Mouse (Mus musculus) MEL (cell line): ENCODE results near the gene 1700023F06Rik. TPM values are rescaled to one million over a fixed set of nuclear protein-coding genes. Genes with fewer than 3 reads are reported as not detected.

Experiments used
- DNase-seq: peaks from one replicate; pipeline ENCODE4 v3.0.0; 2011; ENCODE audit warnings: low read depth, low spot score
- H3K27ac ChIP-seq: 2 replicates; pipeline ENCODE4 v1.5.1; 2012; ENCODE audit warnings: low read depth, mild to moderate bottlenecking, control low read depth, low read length, moderate library complexity; ENCODE audit not compliant: control insufficient read depth
- H3K27me3 ChIP-seq, 2 experiments: fragments of 150-350 bp in 1 of 2; sonication (generic) in 1 of 2; 2 replicates each; pipeline ENCODE4 v1.6.1; 2012; ENCODE audit warnings: low read length in 2 of 2, mild to moderate bottlenecking in 2 of 2, improper control_type of control experiment in 1 of 2, moderate library complexity in 1 of 2; ENCODE audit not compliant: insufficient read depth in 2 of 2, control insufficient read depth in 1 of 2
- H3K36me3 ChIP-seq, 2 experiments: 2 replicates each; pipeline ENCODE4 v1.6.1; 2012 to 2014; ENCODE audit warnings: low read length in 2 of 2, improper control_type of control experiment in 1 of 2, inconsistent platforms in 1 of 2, mild to moderate bottlenecking in 1 of 2; ENCODE audit not compliant: insufficient read depth in 2 of 2, control insufficient read depth in 1 of 2
- H3K4me1 ChIP-seq, 2 experiments: fragments of 150-350 bp in 1 of 2; sonication (generic) in 1 of 2; 2 replicates each; pipeline ENCODE4 v1.6.1; 2012; ENCODE audit warnings: low read length in 2 of 2, improper control_type of control experiment in 1 of 2, mild to moderate bottlenecking in 1 of 2; ENCODE audit not compliant: insufficient read depth in 2 of 2, control insufficient read depth in 1 of 2
- H3K4me3 ChIP-seq, 2 experiments: fragments of 150-350 bp in 1 of 2; sonication (generic) in 1 of 2; 2 replicates each; pipeline ENCODE4 v1.5.1; 2012; ENCODE audit warnings: low read depth in 2 of 2, low read length in 2 of 2, mild to moderate bottlenecking in 2 of 2, moderate library complexity in 2 of 2, control low read depth in 1 of 2, improper control_type of control experiment in 1 of 2; ENCODE audit not compliant: control insufficient read depth in 1 of 2, insufficient read depth in 1 of 2
- H3K79me2 ChIP-seq: 2 replicates; pipeline ENCODE4 v1.6.1; 2012; ENCODE audit warnings: mild to moderate bottlenecking, low read length, moderate library complexity; ENCODE audit not compliant: control insufficient read depth, poor library complexity, insufficient read depth
- H3K9ac ChIP-seq: 2 replicates; pipeline ENCODE4 v1.6.1; 2012; ENCODE audit warnings: low read depth, mild to moderate bottlenecking, control low read depth, low read length, moderate library complexity; ENCODE audit not compliant: control insufficient read depth, poor library complexity, severe bottlenecking
- H3K9me3 ChIP-seq: fragments of 150-350 bp; sonication (generic); replicated peaks from 2 replicates; pipeline ENCODE4 v1.6.1; 2012; ENCODE audit warnings: mild to moderate bottlenecking, low read length, improper control_type of control experiment, moderate library complexity; ENCODE audit not compliant: insufficient read depth
- BHLHE40 ChIP-seq: IDR thresholded peaks from 2 replicates; pipeline ENCODE4 v1.6.1; 2012; ENCODE audit warnings: low read depth, mild to moderate bottlenecking, inconsistent platforms, low read length, improper control_type of control experiment, borderline replicate concordance
- CHD1 ChIP-seq: IDR thresholded peaks from 2 replicates; pipeline ENCODE4 v1.6.1; 2012; ENCODE audit warnings: low read depth, mild to moderate bottlenecking, inconsistent platforms, low read length, improper control_type of control experiment
- CHD2 ChIP-seq: IDR thresholded peaks from 2 replicates; pipeline ENCODE4 v1.6.1; 2011; ENCODE audit warnings: low read length, improper control_type of control experiment
- CTCF ChIP-seq, 3 experiments: IDR thresholded peaks in 2 of 3; conservative IDR thresholded peaks in 1 of 3; 2 replicates each; pipeline ENCODE4 v1.5.1; 2011 to 2012; ENCODE audit warnings: low read length in 3 of 3, low read depth in 2 of 3, mild to moderate bottlenecking in 2 of 3, improper control_type of control experiment in 1 of 3, inconsistent platforms in 1 of 3, mixed read lengths in 1 of 3, moderate library complexity in 1 of 3; ENCODE audit not compliant: control insufficient read depth in 1 of 3, insufficient read depth in 1 of 3, poor library complexity in 1 of 3, severe bottlenecking in 1 of 3
- ELF1 ChIP-seq: IDR thresholded peaks from 2 replicates; pipeline ENCODE4 v1.6.1; 2014; ENCODE audit warnings: low read depth, mild to moderate bottlenecking, inconsistent platforms, low read length, improper control_type of control experiment, moderate library complexity
- EP300 ChIP-seq, 2 experiments: IDR thresholded peaks; 2 replicates each; pipeline ENCODE4 v1.6.1; 2011; ENCODE audit warnings: improper control_type of control experiment in 2 of 2, low read length in 2 of 2, low read depth in 1 of 2, mild to moderate bottlenecking in 1 of 2
- ETS1 ChIP-seq: IDR thresholded peaks from 2 replicates; pipeline ENCODE4 v1.6.1; 2012; ENCODE audit warnings: low read depth, mild to moderate bottlenecking, inconsistent platforms, low read length, improper control_type of control experiment, moderate library complexity
- GABPA ChIP-seq: IDR thresholded peaks from 2 replicates; pipeline ENCODE4 v1.6.1; 2012; ENCODE audit warnings: low read depth, mild to moderate bottlenecking, inconsistent platforms, low read length, improper control_type of control experiment, moderate library complexity
- GATA1 ChIP-seq: IDR thresholded peaks from 2 replicates; pipeline ENCODE4 v1.6.1; 2011; ENCODE audit warnings: low read depth, low read length, improper control_type of control experiment
- KAT2A ChIP-seq: conservative IDR thresholded peaks from 2 replicates; pipeline ENCODE4 v1.6.1; 2012; ENCODE audit warnings: low read depth, low read length, improper control_type of control experiment, inconsistent platforms
- MAFK ChIP-seq: IDR thresholded peaks from 2 replicates; pipeline ENCODE4 v1.6.1; 2011; ENCODE audit warnings: low read depth, mild to moderate bottlenecking, low read length, improper control_type of control experiment, borderline replicate concordance
- MYC ChIP-seq: IDR thresholded peaks from 2 replicates; pipeline ENCODE4 v1.6.1; 2011; ENCODE audit warnings: low read depth, mild to moderate bottlenecking, low read length, improper control_type of control experiment, moderate library complexity
- NRF1 ChIP-seq: IDR thresholded peaks from 2 replicates; pipeline ENCODE4 v1.6.1; 2014; ENCODE audit warnings: low read depth, mild to moderate bottlenecking, inconsistent platforms, low read length, improper control_type of control experiment, moderate library complexity; ENCODE audit not compliant: poor library complexity, insufficient read depth, severe bottlenecking
- POLR2AphosphoS2 ChIP-seq: IDR thresholded peaks from 2 replicates; pipeline ENCODE4 v1.6.1; 2011; ENCODE audit warnings: low read length, improper control_type of control experiment
- POLR2AphosphoS5 ChIP-seq: IDR thresholded peaks from 2 replicates; pipeline ENCODE4 v1.6.1; 2012; ENCODE audit warnings: low read depth, borderline replicate concordance, mild to moderate bottlenecking, inconsistent platforms, low read length, moderate library complexity, mixed read lengths
- RAD21 ChIP-seq: IDR thresholded peaks from 2 replicates; pipeline ENCODE4 v1.6.1; 2011; ENCODE audit warnings: mild to moderate bottlenecking, low read depth, low read length, improper control_type of control experiment
- RCOR1 ChIP-seq: IDR thresholded peaks from 2 replicates; pipeline ENCODE4 v1.6.1; 2012; ENCODE audit warnings: low read depth, mild to moderate bottlenecking, inconsistent platforms, low read length, improper control_type of control experiment
- SIN3A ChIP-seq: IDR thresholded peaks from 2 replicates; pipeline ENCODE4 v1.6.1; 2012; ENCODE audit warnings: low read length, improper control_type of control experiment, inconsistent platforms
- SMC3 ChIP-seq: IDR thresholded peaks from 2 replicates; pipeline ENCODE4 v1.6.1; 2011; ENCODE audit warnings: low read depth, low read length, improper control_type of control experiment
- USF2 ChIP-seq, 2 experiments: IDR thresholded peaks; 2 replicates each; pipeline ENCODE4 v1.6.1; 2011 to 2012; ENCODE audit warnings: improper control_type of control experiment in 2 of 2, low read length in 2 of 2, borderline replicate concordance in 1 of 2, inconsistent platforms in 1 of 2, low read depth in 1 of 2, mild to moderate bottlenecking in 1 of 2; ENCODE audit not compliant: insufficient read depth in 1 of 2
- ZC3H11A ChIP-seq: IDR thresholded peaks from 2 replicates; pipeline ENCODE4 v1.6.1; 2012; ENCODE audit warnings: low read depth, mild to moderate bottlenecking, inconsistent platforms, low read length, improper control_type of control experiment
- polyA plus RNA-seq, 2 experiments: library from polyadenylated mRNA; stranded (reverse) in 1 of 2; unstranded in 1 of 2; fragments of >175 nt in 1 of 2; fragments of >200 nt in 1 of 2; gene quantifications; 2 replicates each; pipeline versions ENCODE4 v1.2.1 to v1.2.4; 2012; ENCODE audit warnings: low replicate concordance in 2 of 2, low read depth in 1 of 2; ENCODE audit not compliant: insufficient read length in 2 of 2, insufficient read depth in 1 of 2, missing spikeins in 1 of 2
- total RNA-seq: library from RNA; depleted of rRNA; stranded (reverse); fragments of 300-350 nt; gene quantifications from 2 replicates; pipeline ENCODE4 v1.2.3, GENCODE M21; 2012

The 1700023F06Rik gene
- total and polyA plus RNA-seq, 3 experiments: not detected

DNA sequence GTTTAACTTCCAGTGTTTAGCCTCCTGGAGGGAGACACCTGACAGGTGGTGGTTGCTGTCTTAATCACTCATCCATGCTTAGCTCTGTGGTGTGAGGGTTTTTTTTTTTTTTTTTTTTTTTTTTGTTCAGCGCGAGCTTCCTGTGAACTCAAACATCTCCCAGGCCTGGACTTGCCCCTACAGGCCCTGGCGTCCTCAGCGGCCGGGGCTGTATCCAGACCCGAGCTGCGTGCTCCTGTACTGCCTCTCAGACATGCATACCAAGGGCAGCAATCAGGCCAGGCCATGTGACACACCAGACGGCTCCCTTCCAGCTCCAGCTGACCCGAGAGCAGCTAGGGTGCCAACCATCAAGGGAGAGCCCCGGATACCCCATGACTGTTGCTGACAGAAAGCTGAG is 28.5 kb upstream of the 1700023F06Rik start:
- DNase-seq: no peak
- Histone ChIP-seq H3K27me3 (no peaks in the 10 kb centered on the region), H3K9ac (no peak overlapping the region), H3K36me3 (no peaks in the 10 kb centered on the region), H3K4me3 (no peak overlapping the region), H3K27ac (no peak overlapping the region), H3K9me3 (no peaks in the 10 kb centered on the region), H3K4me1 (no peaks in the 10 kb centered on the region), H3K79me2 (no peaks in the 10 kb centered on the region)
- TF ChIP-seq POLR2AphosphoS2 (no peak), ELF1 (no peak), USF2 (IDR thresholded peaks at IDR 0.05; ENCODE audit: borderline replicate concordance in 1 of 2, insufficient read depth in 1 of 2, low read depth in 1 of 2, low read length in 2 of 2) (no peak), SMC3 (no peak), EP300 (IDR thresholded peaks at IDR 0.05; ENCODE audit: low read depth in 1 of 2, low read length in 2 of 2) (no peak), RAD21 (no peak), ETS1 (no peak), CHD2 (no peak), NRF1 (no peak), MAFK (no peak), BHLHE40 (no peak), MYC (no peak), GATA1 (no peak), GABPA (no peak), KAT2A (no peak), CTCF (IDR thresholded peaks at IDR 0.05 in 2 of 3, conservative IDR thresholded peaks at IDR 0.05 in 1 of 3; ENCODE audit: control insufficient read depth in 1 of 3, insufficient read depth in 1 of 3, low read depth in 2 of 3, low read length in 3 of 3, poor library complexity in 1 of 3, severe bottlenecking in 1 of 3) (no peak), CHD1 (no peak), ZC3H11A (no peak), RCOR1 (no peak), SIN3A (no peak)

DNA sequence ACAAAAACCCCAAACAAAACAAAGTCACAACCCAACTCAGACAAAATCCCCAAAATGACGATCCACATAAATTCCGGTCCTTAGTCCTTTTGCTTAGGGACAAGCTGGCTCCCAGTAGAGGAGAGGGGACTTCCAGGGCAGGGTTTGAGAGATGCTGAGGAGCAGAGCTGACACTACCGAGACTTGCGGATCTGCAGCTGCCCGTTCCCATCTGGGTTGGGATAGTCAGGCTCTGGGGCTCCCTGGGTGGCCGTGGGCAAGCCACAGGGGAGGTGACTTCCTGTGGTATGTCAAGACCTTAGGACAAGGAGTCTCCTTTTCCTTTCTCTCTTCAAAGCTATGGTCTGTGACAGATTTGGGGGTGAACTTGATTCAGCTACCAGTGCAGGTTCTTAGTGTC is 28.1 kb upstream of the 1700023F06Rik start:
- Histone ChIP-seq H3K27me3 (no peaks in the 10 kb centered on the region), H3K9ac (no peak overlapping the region), H3K4me3 (no peak overlapping the region), H3K79me2 (no peaks in the 10 kb centered on the region), H3K27ac (no peak overlapping the region), H3K36me3 (no peaks in the 10 kb centered on the region), H3K4me1 (no peaks in the 10 kb centered on the region), H3K9me3 (no peaks in the 10 kb centered on the region)
- TF ChIP-seq POLR2AphosphoS5: no peak
- DNase-seq: no peak
